Mouse (Mus musculus) thymus, adult 2 months (tissue): ENCODE data around the gene Egfem1. TPM values are rescaled to one million over a fixed set of nuclear protein-coding genes. Genes with fewer than 3 reads are reported as not detected.

ENCODE experiments used
- DNase-seq: peaks from one replicate; pipeline ENCODE4 v3.0.0; 2021
- H3K27ac ChIP-seq: fragments of 200-500 bp; 2 replicates; pipeline ENCODE4 v1.5.1; 2012; ENCODE audit warnings: low read length, control low read depth; ENCODE audit not compliant: control insufficient read depth, insufficient read depth
- H3K27me3 ChIP-seq: fragments of 200-500 bp; 2 replicates; pipeline ENCODE4 v1.6.1; 2012; ENCODE audit warnings: mild to moderate bottlenecking, low read length, moderate library complexity, mixed read lengths; ENCODE audit not compliant: control insufficient read depth, insufficient read depth
- H3K36me3 ChIP-seq: fragments of 200-500 bp; 2 replicates; pipeline ENCODE4 v1.6.1; 2012; ENCODE audit warnings: mild to moderate bottlenecking, low read length, moderate library complexity; ENCODE audit not compliant: control insufficient read depth, insufficient read depth
- H3K4me1 ChIP-seq: fragments of 200-500 bp; replicated peaks from 2 replicates; pipeline ENCODE4 v1.6.1; 2012; ENCODE audit warnings: low read length; ENCODE audit not compliant: control insufficient read depth, insufficient read depth
- H3K4me3 ChIP-seq: fragments of 200-500 bp; 2 replicates; pipeline ENCODE4 v1.5.1; 2012; ENCODE audit warnings: mild to moderate bottlenecking, low read length, control low read depth, moderate library complexity; ENCODE audit not compliant: control insufficient read depth, insufficient read depth
- CTCF ChIP-seq: fragments of 200-500 bp; IDR thresholded peaks from 2 replicates; pipeline ENCODE4 v1.5.1; 2012; ENCODE audit warnings: mild to moderate bottlenecking, control low read depth, low read length, moderate library complexity, borderline replicate concordance; ENCODE audit not compliant: control insufficient read depth, poor library complexity, insufficient read depth; ENCODE audit errors: extremely low read depth
- POLR2A ChIP-seq: fragments of 200-500 bp; IDR thresholded peaks from 2 replicates; pipeline ENCODE4 v1.6.1; 2012; ENCODE audit warnings: mild to moderate bottlenecking, low read length, control low read depth, moderate library complexity; ENCODE audit not compliant: control insufficient read depth, poor library complexity, insufficient read depth; ENCODE audit errors: extremely low read depth
- WGBS: fragments of 180-500 bp; shearing (Covaris S2); methylation state at CpG from one replicate; pipeline ENCODE4 v1.1.7; 2018; 5-methylcytosine and 5-hydroxymethylcytosine counted together
- polyA plus RNA-seq: library from polyadenylated mRNA; depleted of rRNA; stranded (reverse); fragments of >200 nt; gene quantifications from 2 replicates; pipeline ENCODE4 v1.2.3, GENCODE M21; 2012; rRNA removed

The Egfem1 gene
- polyA plus RNA-seq: not detected in 2 replicates

DNA sequence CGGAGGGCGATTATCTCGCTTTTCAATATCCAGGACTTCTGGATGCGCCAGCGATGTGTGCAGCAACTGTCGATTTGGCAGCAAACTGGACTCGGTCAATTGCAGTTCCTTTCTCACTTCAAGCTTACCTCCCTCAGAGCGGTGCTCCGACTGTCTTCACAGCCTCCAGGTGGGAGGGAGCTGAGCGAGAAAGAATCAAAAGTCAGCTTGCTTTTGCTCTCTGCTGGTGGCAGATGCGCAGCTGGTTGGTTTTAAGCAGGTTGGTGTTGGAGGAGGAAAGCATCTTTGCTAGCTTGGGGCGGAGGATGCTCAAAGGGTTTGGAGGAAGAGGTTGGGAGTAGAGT lies at the start of gene Egfem1:
Gene Egfem1, plus strand, starts transcription at position 72 of the 344 bp plus-strand sequence.
- Histone ChIP-seq H3K36me3 (no peaks in the 10 kb centered on the region), H3K4me3 (no peak within 1 kb of the TSS), H3K4me1 (no peaks in the 10 kb centered on the region), H3K27ac (no peak within 1 kb of the TSS), H3K27me3 (no peaks in the 10 kb centered on the region; the same call in 1 of the 2 replicates)
- no peak for DNase-seq
- TF ChIP-seq CTCF (no peak), POLR2A (no peak)
- WGBS: 22% methylated on average over 12 of the region's 12 CpGs

DNA sequence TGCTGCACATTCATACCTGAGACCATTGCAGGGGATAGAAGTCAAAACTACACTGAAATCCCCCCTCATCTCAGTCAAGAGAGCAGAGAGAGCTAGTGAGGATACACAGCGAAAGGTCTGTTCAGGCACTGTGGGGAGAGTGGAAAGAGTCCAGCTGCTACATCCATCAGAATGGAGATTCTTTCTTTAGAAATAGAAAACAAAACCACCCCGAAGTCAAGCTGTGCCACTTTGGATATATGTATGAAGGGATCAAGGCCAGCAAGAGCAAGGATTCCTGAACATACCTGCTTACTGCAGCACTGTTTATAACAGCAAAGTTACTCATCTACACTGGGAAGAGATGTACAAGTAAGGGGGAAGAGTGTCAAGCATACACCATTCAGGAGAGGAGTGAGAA lies 48.7 kb upstream of the Egfem1 start:
- TF ChIP-seq CTCF: no peak
- no peak for TF ChIP-seq POLR2A
- H3K27me3 ChIP-seq: no peaks in the 10 kb centered on the region
- no peaks in the 10 kb centered on the region for H3K4me1 ChIP-seq
- H3K27ac ChIP-seq: no peak overlapping the region
- no peak overlapping the region for H3K4me3 ChIP-seq
- no peak for DNase-seq
- no peaks in the 10 kb centered on the region for H3K36me3 ChIP-seq
- 86% methylated on average over 2 of the region's 2 CpGs for WGBS

DNA sequence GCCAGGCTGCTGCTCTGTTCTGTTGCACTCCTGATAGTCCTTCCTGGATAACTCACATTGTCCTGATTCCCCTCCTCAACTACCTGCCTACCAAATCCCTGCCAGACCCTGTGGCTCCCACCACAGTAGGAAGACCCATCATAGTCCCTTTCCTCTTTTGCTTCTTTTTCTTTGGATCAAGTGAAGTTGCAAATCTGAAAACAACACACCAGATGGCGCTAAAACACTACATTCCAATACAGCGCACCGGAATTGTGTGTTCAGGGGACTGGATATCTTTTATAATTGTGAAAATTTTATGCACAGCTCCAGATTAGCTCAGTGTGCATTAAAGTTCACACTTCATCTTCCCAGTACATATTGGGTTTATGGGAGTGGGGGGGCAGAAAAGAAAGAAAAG lies 45.7 kb upstream of the Egfem1 start:
- Histone ChIP-seq H3K27me3 (no peaks in the 10 kb centered on the region), H3K4me1 (no peaks in the 10 kb centered on the region), H3K27ac (no peak overlapping the region), H3K36me3 (no peaks in the 10 kb centered on the region), H3K4me3 (no peak overlapping the region)
- WGBS: 5% methylated on average over 3 of the region's 3 CpGs
- no peak for DNase-seq
- no peak for TF ChIP-seq CTCF
- TF ChIP-seq POLR2A: no peak

DNA sequence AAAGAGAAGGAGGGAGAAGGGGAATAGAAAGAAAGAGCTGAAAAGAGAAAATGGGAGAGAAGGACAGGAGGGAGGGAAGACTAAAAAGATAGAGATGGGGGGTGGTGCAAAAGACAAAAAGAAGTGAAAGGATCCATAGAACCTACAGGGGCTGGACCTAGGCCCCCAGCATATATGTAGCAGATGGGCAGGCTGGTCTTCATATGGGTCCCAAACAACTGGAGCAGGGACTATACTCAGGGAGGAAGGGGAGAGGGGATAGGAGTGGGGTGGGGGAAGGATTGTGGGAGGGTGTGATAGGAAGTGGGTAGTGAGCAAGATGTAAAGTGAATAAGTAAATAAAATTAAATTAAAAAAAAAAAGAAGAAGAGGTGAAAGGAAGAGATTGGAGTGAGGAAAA lies 45.2 kb upstream of the Egfem1 start:
- Histone ChIP-seq H3K4me1 (no peaks in the 10 kb centered on the region), H3K4me3 (no peak overlapping the region), H3K27ac (no peak overlapping the region), H3K27me3 (no peaks in the 10 kb centered on the region), H3K36me3 (no peaks in the 10 kb centered on the region)
- no peak for DNase-seq
- TF ChIP-seq POLR2A: no peak
- no peak for TF ChIP-seq CTCF

DNA sequence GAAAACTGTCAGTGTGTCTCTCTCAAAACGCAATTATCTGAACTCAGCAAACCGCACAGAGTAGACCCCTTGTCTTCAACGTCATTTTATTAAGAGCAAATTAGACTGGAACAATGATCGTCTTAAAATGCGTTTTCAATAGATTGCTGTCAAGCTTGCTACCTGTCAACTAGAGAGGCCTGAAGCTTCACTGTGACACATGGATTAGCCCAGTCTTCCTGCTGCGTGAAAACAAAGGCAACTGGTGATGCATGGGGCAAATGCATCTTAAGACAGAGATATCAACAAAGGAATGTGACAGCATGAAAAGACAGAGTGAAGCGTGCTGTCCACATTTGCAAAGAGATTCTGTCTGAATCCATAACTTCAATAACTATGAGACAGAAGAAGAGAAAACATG lies 41.8 kb upstream of the Egfem1 start:
- WGBS: 97% methylated on average over 7 of the region's 7 CpGs
- H3K4me1 ChIP-seq: no peaks in the 10 kb centered on the region
- H3K4me3 ChIP-seq: no peak overlapping the region
- no peaks in the 10 kb centered on the region for H3K36me3 ChIP-seq
- no peak overlapping the region for H3K27ac ChIP-seq
- no peak for TF ChIP-seq CTCF
- no peak for TF ChIP-seq POLR2A
- H3K27me3 ChIP-seq: no peaks in the 10 kb centered on the region
- no peak for DNase-seq

DNA sequence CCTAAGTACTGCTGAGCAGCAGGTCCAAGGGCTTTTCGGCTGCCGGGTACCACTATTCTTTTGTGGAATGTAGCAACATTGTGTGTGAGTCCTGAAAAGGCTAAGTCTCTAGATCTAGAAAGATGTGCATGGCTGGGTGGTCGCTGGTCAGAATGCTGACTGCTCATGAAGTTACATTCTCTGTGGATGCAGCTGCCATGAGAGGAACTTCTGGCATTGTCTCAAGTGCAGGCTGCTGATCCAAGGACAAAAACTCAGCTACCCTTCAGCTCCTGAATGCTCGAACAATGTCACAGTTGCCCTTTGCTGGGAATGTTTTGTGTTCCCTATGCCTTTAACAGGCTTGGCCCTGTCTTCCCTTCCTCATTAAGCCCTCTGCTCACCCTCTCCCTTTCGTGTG lies 35.5 kb upstream of the Egfem1 start:
- Histone ChIP-seq H3K27ac (no peak overlapping the region), H3K4me1 (no peaks in the 10 kb centered on the region), H3K4me3 (no peak overlapping the region), H3K27me3 (no peaks in the 10 kb centered on the region), H3K36me3 (no peaks in the 10 kb centered on the region)
- no peak for DNase-seq
- 87% methylated on average over 5 of the region's 5 CpGs for WGBS
- TF ChIP-seq CTCF (no peak), POLR2A (no peak)

DNA sequence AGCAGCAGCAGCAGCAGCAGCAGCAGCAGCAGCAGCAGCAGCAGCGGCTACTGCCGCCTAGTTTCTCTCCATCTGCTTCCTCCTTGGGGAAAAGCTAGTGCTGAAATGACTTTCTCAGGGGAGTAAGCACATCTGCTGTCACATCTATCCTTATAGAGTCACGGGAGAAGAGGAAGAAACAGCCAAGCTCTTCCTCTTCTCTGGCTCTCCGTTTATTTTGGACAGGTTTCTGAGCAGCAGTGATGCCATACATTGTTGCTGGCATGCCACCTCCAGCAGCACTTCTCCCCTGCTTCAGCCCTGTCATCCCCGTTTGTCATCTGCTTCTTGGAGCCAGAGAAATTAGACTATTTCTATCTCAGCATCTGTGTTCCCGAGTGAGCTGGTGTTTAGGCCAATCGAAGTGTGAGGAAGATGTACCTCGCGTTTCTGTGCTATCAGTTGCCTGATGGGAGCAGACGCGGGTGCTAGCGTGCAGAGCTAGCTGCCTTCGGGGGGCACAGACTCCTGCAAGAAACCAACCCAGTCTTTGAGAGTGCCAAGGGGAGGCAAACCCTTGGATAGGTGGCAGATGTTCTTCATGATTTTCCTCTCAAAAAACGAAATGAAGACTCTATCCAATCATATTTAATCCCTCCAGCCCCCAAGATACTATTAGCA lies 34.4 kb upstream of the Egfem1 start:
- H3K4me3 ChIP-seq: no peak overlapping the region
- TF ChIP-seq CTCF (no peak), POLR2A (no peak)
- no peak for DNase-seq
- H3K4me1 ChIP-seq: no peaks in the 10 kb centered on the region
- WGBS: 70% methylated on average over 14 of the region's 14 CpGs
- H3K36me3 ChIP-seq: no peaks in the 10 kb centered on the region
- no peaks in the 10 kb centered on the region for H3K27me3 ChIP-seq
- H3K27ac ChIP-seq: no peak overlapping the region
